Mouse (Mus musculus) brain, embryonic 14.5 days (tissue): Measurements from ENCODE around the gene Tmem44. TPM values are rescaled to one million over a fixed set of nuclear protein-coding genes. Genes with fewer than 3 reads are reported as not detected.
A peak's percentile ranks its signal among the peaks of the same experiment; 100 is the strongest.
"Not testable (repeated sequence)": the region's sequence is repeated elsewhere in the genome, so short reads cannot be mapped to it uniquely, and the experiment has no call there.

ENCODE experiments used
- DNase-seq: peaks from one replicate; pipeline ENCODE4 v3.0.0-alpha.2; 2011; ENCODE audit warnings: low read depth
- CTCF ChIP-seq: fragments of 200-500 bp; IDR thresholded peaks from 2 replicates; pipeline ENCODE4 v1.5.1; 2012; ENCODE audit warnings: inconsistent platforms, mild to moderate bottlenecking, moderate library complexity, borderline replicate concordance; ENCODE audit not compliant: insufficient read depth, insufficient read length; ENCODE audit errors: extremely low read depth
- POLR2A ChIP-seq: fragments of 200-500 bp; IDR thresholded peaks from 2 replicates; pipeline ENCODE4 v1.6.1; 2012; ENCODE audit warnings: mild to moderate bottlenecking, inconsistent platforms, borderline replicate concordance; ENCODE audit not compliant: poor library complexity, insufficient read depth, insufficient read length, severe bottlenecking; ENCODE audit errors: extremely low read depth
- polyA plus RNA-seq: library from polyadenylated mRNA; depleted of rRNA; stranded (reverse); fragments of >200 nt; gene quantifications from 2 replicates; pipeline ENCODE4 v1.2.3, GENCODE M21; 2012; rRNA removed

The Tmem44 gene
- polyA plus RNA-seq, 1 experiment: 124 TPM

DNA sequence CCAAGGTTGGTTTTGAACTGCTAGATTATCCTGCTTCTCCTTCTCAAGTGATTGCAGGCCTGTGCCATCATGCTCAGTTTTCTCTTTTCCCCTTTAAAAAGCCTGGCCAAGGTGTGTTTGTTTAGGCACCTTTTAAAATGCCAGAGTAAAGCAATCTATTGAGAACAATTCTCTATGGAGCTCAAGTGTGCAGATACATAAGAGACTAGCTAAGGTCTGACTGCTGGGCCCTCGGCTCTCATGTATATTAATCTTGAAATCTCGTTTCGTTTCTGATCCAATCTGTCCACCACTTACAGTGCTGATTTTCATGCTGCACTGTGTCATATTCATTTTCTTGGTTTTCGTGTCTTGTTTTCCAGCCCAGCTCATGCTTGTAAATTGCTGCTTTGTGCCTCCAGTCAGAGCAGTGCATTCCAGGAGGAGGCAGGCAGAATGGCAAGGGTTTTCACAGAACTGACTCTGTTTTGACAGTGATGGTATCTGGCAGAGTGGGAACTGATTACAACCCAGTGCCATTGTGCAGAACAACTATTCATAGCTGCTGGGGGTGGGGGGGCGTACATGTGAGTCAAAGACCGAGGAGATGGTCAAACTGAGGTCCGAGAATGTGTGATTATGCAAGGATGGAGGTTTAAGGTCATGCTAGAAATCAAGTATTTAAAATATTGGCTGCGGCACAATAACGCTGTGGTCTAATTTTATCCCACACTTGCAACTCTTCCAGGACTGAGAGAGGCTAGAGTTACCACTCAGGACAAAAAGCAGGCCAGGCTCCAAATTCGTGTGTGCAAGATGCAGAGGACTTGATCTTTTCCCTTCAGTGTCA, 74.8 kb downstream of the Tmem44 start:
- peak; percentile 55 for DNase-seq
- TF ChIP-seq POLR2A: no peak
- TF ChIP-seq CTCF: no peak

DNA sequence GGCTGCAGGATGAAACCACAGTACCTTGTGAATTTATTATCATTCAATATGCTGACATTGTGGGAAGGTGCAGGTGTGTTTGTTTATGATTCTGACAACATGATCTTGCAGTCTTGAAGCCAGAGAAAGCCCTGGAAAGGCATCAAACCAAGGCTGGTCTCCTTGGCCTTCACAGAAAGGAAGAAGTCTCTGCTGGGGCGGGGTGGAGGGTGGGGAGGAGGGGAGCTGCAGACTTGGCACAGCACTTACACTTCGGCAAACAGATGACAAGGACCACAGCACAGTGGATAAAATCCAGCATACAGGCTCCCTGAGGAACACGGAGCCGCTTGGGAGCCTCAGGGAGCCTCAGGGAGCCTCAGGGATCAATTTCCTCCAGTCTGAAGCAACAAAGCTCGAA, 78.2 kb downstream of the Tmem44 start:
- TF ChIP-seq CTCF: no peak
- TF ChIP-seq POLR2A: no peak
- no peak for DNase-seq

DNA sequence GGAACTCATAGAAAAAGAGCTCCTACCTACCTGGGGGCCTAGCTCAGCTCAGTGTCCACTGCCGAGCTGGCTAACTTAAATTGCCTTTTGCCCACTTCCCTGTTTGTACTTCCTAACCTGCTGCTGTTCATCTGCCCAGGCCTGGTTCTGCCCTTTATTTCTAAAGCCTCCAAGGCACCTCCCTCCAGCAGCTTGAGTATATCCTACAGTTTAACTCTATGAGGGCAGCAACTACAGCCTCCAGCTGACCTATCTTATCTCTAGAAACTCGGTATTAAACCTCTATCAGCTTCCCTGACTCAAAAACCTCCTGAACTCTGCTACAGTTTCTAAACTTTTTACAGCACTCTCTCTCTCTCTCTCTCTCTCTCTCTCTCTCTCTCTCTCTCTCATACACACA, 78.7 kb downstream of the Tmem44 start:
- no peak for TF ChIP-seq POLR2A
- TF ChIP-seq CTCF: no peak

DNA sequence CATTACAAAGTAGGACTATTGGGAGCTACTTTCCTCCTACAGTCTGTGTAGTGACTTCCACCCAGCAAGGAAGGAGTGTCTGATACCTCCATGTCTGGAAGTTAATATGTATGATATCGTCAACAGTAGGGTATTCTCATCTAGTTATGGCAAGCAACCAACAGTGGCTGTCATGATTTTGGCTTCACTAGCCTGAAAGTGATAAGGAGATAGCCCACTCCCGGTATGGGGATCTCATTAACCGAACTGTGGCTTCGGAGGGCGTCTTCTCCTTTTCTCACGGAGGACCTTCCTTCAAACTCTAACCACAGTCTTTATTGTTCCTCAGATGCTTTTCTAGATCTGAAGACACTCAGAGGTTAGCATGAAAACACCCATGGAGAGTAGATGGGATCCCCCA, 81.7 kb downstream of the Tmem44 start:
- TF ChIP-seq POLR2A (no peak), CTCF (no peak)

More for the DNA sequence above, 78.7 kb downstream of the Tmem44 start:
- DNase-seq: no peak

DNA sequence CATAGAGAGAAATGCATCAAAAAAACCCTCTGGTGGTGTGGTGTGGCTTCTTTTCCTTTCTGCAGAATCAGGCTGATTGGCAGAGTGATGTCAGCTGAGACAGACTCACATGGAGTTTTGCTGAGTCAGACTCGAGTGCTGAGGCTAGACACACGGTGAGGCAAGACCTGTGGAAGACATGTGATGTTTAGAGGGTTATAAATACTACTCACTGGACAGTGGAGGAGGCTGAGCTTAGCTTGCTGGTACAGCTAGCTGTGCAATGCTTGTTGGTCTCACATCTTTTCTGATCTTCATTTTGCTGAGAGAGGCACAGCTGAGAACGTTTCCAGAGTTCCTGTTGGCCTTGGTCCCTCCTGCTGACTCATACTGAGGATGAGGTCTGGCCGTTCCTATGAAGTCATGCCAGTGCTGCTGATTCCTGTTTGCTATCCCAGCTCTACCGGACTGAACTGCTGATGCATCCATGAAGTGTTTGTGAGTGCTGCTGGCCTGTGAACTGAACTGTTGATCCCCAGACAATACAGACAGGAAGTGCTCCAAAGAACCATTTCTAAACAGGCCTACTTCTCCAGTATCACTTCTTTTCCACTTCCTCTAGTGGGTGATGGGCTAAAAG, 84.9 kb downstream of the Tmem44 start:
- no peak for TF ChIP-seq POLR2A
- no peak for TF ChIP-seq CTCF
- no peak for DNase-seq

More for the DNA sequence above, 81.7 kb downstream of the Tmem44 start:
- DNase-seq: no peak

DNA sequence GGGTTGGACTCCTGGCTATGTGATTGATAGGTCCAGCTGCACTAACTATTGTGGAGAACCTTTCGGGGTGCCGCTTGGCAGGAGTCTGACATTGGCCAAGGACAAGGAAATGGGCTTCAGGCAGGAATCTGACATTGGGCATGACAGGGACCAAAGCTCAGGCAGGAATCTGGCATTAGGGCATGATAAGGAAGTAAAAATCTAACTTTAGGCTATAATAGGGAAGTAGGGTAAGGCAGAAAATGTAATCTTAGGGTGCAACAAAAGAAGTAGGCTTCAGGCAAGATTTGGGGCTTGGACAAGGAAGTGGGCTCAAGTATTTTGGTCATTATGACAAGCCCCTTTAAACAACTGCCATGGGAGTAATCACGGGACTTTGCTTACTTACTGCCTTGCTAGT, 85.9 kb downstream of the Tmem44 start:
- DNase-seq: not testable (repeated sequence)

Other genes with a start within 250 kb of the Tmem44 start
- gene Gp5, start 240.1 kb downstream of the Tmem44 start, polyA plus RNA-seq: 0.57 and 0.96 TPM in 2 replicates
- 28.6 and 33.0 TPM in 2 replicates for gene Atp13a3, start 144.9 kb downstream of the Tmem44 start, polyA plus RNA-seq
- gene Lsg1, start 36.8 kb upstream of the Tmem44 start, polyA plus RNA-seq: 28.6 and 29.1 TPM in 2 replicates
- gene Fam43a, start 48.9 kb upstream of the Tmem44 start, polyA plus RNA-seq: 9.0 and 13.8 TPM in 2 replicates